Mouse (Mus musculus): ENCODE data around the gene ccdc198. TPM values are rescaled to one million over a fixed set of nuclear protein-coding genes. Genes with fewer than 3 reads are reported as not detected.

The ccdc198 gene
- polyA plus RNA-seq (2017; shearing (Covaris generic)), result 0.34 TPM

GRCm38 (mm10) chr14:49245126-49245714 lies at the start of gene ccdc198:
ccdc198 (minus strand) TSS chr14:49245474.

GRCm38 (mm10) chr14:49171867-49172581 lies 73.2 kb downstream of the ccdc198 start, which contains the start of gene Naa30:
Naa30 (plus strand) TSS chr14:49172226.

Other genes starting within 250 kb of the ccdc198 start
- 32.8 TPM for gene Ap5m1, start 179.4 kb downstream of the ccdc198 start, polyA plus RNA-seq (2017; shearing (Covaris generic))
- 79.9 TPM for gene Exoc5, start 178.8 kb downstream of the ccdc198 start, polyA plus RNA-seq (2017; shearing (Covaris generic))
- 55.7 TPM for gene Naa30, start 73.2 kb downstream of the ccdc198 start, polyA plus RNA-seq (2017; shearing (Covaris generic))

Measured in effector memory CD4-positive, alpha-beta T cell, adult 5 months (primary cell).